Mouse (Mus musculus) embryonic fibroblast, embryonic 13.5 days (primary cell): ENCODE results near the gene Nmnat1.

ENCODE experiments used
- CTCF ChIP-seq: IDR thresholded peaks from 2 replicates; pipeline ENCODE4 v1.5.1; 2011; ENCODE audit warnings: mild to moderate bottlenecking, control low read depth, low read length, moderate library complexity, borderline replicate concordance; ENCODE audit not compliant: insufficient read depth
- POLR2A ChIP-seq: IDR thresholded peaks from 2 replicates; pipeline ENCODE4 v1.6.1; 2011; ENCODE audit warnings: low read depth, mild to moderate bottlenecking, control low read depth, low read length, moderate library complexity

DNA sequence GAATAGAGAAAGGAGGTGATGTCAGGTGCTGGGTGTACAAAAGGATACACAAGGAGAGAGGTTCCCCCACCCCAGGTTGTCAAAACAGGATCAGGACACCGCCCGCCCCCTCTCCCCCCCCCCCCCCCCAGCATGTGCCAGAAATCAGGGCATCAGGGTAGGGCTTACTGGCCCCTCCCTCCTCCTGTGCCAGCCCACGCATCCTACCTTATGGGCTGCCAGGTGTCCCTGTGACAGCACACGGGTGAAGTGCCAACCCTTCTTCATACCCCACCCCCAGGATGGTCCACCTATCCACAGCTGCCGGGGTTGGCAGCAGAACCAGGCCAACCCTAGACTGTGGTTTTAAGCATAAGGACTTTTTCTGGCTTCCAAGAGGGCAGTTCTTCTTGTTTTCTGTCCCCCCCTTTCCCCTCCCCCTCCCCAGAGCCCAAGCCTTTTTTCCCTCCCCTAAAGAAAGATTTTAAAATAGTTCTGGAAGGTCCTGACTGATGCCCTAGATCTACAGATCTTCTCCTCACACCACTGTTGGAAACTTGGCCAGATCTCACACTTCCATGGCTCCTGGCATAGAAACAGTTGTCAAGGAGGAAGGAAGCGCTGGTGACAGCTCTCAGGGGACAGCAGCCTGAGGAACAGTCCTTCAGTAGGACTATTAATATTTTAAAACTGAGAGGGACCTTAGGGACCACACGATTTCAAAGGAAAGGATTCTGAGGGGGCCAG, 23.3 kb downstream of the Nmnat1 start:
- no peak for TF ChIP-seq CTCF
- TF ChIP-seq POLR2A: no peak
